Mouse (Mus musculus): ENCODE measurements around the gene Cldn8.

Gene Cldn8

DNA sequence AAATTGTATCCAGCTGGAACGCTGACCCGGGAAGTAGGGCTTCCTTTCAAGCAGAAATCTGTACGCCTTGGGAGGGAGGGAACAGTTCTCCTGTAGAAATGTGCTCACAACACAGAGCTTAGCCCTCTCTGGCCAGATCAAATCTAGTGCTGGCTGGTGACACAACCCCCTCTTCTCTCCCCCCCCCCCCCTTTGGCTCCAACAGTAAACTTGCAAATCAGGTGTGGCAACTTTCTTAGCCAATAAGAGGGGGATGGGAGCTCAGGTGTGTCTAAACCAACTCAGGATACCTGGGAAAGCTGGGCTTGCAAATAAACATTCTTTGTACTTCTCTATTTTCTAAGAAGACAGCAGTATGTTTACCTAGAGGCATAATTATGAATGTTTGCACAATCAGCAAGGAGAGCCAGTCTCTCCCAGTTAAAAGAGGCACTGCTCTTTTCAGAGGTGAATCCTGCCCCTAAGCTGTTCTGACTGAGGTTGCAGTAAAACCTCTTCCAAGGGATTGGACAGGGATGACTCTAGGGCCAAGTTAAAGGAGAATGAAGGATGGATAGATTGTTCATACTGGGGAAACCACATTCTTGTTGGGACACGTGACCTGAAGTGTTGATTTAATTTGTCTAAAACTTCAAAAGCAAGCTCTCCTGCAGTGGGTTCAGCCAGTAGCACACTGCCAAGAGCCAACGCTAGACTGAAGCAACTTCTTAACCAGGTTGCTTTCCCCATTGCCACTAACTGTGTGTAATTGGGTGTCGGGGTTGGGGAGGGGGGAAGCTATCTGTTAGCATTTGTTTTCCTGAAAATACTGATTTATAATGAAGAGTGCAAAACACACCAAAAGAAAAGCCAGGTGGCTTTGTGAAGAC is at the start of gene Cldn8:
TSS of gene Cldn8 (minus strand) at position 139 of the 869 bp plus-strand sequence.
- no peak for DNase-seq (ENCODE audit: low read depth, low spot score)

DNA sequence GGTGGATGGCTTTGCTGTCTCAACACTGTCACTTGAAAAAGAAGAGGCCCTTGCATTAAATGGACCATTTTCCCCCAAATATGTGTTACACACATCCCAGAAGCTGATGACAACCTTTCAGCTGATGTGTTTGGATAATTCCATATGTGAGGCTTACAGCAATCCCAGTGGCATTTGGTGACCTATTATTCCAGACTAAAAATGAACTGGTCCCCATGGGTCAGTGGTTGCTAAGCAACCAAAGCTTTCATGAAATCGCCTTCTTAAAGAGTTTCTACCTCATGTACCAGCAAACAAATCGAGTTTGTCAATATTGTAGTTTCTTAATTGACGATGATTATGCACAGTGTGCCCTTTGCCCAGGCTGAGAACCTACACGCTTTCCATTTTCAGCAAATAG is 49.7 kb upstream of the Cldn8 start:
- no peak for DNase-seq (ENCODE audit: low read depth, low spot score)

DNA sequence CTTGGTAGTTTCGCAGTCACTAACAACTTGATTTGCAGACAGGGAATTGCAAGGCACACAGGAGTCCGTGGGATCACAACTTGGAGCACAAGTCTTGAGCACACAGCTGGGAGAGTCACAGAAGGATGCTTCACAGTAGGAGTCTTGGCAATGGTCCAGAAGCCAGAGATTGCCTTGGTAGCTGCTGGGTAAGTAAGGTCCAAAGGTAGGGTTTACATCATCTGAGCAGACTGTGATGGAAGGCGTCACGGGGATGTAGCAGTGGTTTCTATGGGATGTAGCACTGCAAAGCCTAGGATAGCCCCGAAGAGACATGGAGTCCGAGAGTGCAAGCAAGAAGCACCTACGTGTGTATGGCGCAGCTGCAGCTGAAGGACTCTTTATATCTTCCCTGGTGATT is 48.9 kb upstream of the Cldn8 start, which contains the start of gene Krtap24-1:
TSS of gene Krtap24-1 (minus strand) at position 358 of the 400 bp plus-strand sequence.
- DNase-seq (ENCODE audit: low read depth, low spot score), result no peak

DNA sequence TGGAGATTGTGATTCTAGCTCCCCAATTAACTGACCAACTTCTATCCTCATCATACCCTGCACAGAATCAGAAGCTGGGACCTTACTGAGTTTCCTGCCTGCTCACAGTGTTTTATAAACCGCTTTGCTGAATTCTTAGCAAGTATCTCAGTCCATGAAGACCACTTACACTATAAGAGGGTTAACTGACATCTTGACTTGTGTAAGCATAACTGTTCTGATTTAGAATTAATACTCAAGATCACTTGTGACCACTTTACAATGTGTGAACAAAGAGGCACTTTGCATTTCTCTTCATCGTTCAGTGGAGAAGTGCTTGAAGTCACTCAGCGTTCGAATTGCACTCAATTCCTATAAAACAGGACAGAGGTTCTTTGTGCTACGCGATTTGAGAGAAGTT is 41.6 kb upstream of the Cldn8 start:
- DNase-seq (ENCODE audit: low read depth, low spot score), result no peak

DNA sequence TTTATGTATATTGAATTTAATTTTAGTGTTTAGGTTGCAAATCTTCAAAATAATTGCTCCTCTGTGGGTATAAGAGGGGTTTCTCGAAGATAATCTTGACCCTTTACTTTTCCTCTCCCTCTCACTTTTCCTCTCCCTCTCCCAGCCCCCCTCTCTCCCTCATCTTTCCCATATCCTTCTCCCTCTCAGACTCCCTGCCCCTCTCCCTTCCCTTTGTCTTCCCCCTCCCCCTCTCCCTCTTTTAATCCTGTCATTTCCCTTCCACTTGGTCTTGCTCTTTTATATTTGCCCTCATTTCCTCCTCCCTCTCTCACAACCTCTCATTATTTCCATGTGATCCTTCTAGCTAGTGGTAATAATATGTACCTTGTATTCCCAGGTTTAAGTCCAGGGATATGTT is 39.5 kb upstream of the Cldn8 start:
- DNase-seq (ENCODE audit: low read depth, low spot score), result no peak

DNA sequence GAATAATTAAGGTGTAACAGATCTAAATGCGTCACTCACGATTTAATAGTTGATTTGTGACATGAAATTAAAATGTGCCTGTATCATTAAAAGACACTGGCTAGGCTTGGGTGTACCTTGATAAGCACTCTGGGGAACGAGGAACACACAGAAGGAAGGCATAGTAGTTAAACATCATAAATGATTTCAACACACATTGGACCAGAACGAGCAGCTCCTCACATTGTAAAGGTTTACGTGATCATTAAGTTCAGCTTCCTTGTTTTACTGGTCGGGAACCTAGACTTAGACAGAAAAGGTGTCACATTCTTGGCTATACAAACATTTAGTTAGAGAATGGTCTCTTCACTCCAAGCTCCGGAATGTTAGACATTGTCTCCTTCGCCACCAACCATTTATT is 37.3 kb upstream of the Cldn8 start:
- DNase-seq (ENCODE audit: low read depth, low spot score), result no peak

DNA sequence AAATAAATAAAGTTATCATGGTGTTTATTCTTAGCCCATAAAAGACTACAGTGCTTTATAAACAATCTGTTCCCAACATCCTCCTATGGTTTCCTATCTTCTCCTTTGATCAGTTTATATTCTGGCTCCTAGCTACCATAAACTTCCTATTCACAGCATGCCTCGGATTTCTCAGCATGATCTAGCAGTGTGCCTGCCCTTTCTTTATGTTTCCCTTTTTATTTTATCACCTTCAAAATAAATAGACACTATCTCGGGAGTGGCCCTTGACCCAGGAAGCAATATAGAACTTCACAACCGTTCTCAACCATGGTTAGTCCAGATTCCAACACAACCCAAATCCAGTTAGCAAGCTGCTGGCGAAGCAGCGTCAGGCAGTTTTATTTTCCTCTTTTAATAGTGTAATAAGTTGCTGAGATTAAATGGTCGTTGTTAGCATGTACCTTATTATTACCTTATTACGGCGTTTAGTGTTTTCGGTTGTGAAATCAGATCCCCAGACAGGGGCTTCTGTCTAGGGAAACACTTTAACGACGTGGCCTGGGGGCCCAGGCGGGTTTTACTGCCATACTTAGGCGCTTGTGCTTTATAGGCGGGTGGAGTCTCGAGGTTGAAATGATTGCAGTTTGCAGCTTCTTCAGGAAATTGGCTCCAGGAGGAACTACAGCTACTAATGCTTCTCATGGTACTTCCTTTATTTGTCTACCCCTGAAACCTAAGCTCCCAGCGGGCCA is 36.7 kb upstream of the Cldn8 start:
- no peak for DNase-seq (ENCODE audit: low read depth, low spot score)

DNA sequence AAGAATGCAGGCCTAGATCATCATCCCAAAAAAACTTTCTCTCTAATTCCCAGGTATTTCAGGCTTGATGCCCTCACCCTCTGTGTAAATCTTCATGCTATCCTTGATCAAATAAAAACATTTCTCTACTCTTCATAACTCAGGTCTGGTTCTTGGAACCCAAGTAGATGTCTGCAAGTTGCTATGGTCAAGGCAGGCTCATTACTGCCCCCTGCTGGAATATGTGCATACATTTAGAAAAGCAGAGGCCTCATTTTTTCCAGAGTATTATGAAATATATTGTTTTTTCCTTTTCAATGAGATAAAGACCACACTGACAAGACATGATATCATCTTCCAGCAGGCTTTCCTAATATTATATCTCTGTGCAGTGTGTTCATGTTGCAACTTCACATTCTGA is 29.8 kb upstream of the Cldn8 start:
- no peak for DNase-seq (ENCODE audit: low read depth, low spot score)

DNA sequence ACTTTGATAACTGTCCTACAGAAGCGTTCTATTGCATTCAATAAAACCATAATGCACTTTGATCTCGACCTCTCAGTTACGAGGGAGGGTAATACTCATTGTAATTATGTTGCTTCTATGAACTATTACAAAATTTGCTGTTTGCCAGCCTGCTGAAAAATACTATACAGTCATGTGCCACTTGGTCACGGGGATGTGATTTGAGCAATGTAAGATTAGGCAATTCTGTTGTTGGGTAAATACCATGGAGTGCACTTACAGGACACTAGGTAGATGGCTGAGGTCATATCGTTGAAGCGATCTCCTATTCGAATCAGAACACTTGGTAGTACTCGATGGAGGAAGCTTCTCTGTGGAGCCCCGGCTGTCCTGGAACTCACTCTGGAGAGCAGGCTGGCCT is 20.4 kb upstream of the Cldn8 start:
- DNase-seq (ENCODE audit: low read depth, low spot score), result no peak

DNA sequence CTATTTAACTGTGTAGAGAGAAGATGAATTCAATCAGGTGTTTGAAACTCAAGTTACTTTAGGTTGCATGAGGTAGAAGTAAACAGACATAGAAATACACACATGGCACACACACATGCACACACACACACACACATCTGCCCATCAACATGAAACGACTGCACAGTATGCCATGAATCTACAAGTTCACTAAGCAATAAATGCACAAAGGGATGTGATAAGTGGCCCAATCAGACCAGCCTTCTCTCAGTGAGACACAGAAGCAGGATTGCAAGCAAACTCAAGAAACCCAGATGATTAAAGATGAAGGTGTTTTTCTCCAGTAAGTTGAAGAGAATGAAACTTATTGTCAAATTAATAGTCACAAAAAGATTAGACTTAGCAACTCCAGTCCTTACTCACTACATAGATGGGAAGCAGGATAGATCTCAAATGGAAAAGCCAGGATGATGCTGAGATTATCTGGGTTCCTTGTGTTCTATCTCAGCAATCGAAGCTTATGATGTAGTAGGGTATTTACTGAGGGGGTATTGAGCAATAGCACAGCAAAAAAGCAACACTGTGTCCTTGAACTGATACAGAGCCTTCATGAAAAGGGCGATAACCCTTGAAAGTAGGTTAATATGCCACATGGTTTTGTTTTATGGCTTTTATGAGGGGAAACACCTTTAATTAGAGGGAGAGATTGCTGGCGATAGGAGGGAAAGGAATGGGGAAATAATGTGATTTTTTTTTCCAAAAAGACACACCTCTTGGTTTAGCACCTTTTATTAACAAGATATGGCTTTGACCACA is 13.1 kb upstream of the Cldn8 start:
- no peak for DNase-seq (ENCODE audit: low read depth, low spot score)

DNA sequence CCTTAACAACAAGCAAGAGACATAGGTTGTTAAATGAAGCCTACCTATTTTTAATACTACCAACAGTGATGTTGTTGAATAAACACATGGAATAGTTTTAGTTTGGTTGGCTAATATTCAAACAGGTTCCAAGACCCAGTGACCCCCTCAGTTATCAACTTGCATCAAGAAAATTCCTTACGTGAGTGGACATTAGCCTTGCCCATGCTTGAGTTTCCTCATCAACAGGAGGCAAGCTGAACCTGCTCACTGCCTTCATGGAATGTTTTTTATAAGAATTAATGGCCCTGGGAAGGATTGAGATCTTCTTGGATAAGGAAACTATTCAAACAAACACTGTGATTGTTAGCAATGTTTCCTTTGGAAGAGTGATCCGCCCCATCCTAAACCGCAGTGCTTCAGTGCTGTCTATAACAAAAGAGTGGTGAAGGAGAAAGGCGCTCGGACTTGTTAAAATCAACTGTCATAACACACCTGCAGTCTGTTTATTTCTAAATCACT is 10.0 kb upstream of the Cldn8 start:
- DNase-seq (ENCODE audit: low read depth, low spot score), result no peak

DNA sequence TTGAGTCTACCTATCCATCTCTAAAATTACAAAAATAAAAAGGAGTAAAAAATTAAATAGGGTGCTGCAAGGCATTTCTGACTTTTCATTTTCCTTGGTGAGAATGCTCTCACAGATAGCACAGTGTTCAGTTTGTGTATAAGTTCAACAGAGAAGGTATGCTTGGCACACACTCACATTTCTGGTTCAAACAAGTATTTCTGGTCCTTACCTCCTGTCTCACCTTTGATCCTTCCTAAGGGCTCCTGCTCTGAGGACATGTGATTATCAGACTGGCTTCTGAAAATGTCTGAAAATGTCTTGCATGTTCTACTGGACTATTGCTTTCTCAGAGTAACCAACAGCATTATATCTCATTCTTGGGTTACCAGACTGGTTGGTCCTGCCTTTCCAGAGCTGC is 7.2 kb upstream of the Cldn8 start:
- no peak for DNase-seq (ENCODE audit: low read depth, low spot score)

DNA sequence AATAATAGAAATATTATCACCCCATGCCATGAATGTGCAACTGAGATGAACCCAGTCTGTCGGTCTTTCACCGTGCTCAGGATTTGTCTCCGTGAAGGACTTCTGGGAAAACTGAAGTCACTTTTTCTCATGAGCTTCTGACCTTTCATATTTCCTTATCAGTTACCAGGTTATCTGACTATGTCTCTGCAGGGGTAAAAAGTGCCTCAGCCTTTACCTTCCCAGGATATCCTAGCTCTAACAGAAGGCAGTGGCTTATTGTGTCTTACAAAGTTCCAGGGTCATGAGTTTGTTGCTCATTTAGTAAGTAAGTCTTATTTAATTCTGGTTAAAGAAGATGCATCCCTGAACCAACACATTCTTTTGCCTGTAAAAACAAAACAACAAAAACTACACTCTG is 6.7 kb upstream of the Cldn8 start:
- no peak for DNase-seq (ENCODE audit: low read depth, low spot score)

DNA sequence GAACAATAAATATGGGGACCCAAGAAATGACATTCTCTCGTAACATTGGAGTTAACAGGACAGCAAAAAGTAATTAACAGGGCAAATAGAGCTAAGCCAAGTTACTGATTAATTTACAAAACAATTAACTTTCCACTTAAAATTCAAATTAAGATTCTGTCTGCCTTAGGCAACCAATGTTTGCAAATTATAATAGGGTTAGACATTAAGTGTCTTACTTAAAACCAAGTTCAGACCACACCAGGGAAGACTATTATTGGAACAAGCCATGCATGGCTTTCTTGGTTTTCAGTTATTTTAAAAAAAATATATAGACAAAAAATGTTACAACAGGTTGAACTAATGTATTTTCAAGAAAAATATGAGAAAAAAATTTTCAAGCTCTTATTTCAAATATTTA is 6.1 kb upstream of the Cldn8 start:
- no peak for DNase-seq (ENCODE audit: low read depth, low spot score)

DNA sequence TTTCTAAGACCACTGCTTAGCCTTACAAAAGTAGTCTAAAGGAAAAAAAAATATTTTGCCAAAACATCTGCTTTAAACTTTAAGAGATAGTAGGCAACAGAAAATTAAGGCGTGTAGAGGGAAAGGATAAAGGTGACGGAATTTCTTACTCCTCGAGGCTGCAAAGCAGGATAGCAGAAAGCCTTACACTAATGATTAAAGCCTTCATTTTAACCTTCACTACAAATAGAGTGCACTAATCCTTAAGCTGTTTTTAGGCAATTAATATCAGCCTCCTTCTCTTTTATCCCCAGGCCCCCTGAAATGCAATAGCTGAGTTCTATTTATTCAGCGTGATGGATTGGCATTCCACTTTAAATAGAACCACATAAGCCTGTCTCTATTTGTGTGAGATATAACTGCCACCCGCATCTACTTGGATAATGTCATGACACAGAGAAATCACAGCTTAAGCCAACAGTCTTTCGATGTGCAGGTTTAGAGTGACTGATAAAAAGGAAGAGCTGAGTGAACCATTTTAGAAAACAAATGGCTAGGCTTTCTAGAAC is 1.3 kb downstream of the Cldn8 start:
- no peak for DNase-seq (ENCODE audit: low read depth, low spot score)

DNA sequence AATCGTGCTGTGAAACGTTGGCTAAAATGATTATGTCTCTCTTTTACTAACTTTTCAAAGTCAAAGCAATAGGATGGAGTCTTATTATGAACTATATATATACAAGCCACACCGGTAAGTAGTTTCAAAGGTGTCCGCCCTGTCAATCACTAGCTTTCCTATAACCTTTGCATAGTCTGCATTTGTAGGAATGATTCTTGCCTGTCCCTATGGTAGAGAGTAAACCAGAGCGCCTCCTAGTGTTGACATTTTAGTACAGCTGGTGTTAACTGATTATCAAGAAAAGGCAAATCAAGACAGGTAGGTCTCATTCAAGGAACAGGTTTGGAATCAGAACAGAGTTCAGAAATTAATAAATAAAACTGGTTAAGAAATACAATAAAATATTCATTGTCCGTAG is 20.5 kb downstream of the Cldn8 start:
- DNase-seq (ENCODE audit: low read depth, low spot score), result no peak

DNA sequence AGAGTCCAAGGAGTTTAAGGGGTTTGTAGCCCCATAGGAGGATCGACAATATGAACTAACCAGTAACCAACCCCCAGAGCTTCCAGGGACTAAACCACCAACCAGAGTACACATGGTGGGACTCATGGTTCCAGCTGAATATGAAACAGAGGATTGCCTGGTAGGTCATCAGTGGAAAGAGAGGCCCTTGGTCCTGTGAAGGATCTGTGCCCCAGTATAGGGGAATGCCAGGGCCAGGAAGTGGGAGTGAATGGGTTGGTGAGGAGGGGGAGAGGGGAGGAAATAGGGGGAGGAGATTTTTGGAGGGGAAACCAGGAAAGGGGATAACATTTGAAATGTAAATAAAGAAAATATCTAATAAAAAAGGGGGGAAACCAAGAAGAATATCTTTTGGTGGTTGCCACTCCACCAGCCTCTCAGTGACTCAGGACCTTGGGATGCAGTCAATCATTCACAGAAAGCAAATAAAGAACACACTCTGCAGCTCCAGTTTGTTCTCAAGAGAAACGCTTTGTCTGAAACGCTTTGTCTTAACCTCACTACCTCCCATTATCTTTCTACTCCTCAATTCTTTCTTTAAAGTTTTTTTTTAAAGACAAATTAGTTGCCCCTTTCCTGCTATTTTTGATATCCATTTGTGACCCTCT is 23.0 kb downstream of the Cldn8 start:
- no peak for DNase-seq (ENCODE audit: low read depth, low spot score)

DNA sequence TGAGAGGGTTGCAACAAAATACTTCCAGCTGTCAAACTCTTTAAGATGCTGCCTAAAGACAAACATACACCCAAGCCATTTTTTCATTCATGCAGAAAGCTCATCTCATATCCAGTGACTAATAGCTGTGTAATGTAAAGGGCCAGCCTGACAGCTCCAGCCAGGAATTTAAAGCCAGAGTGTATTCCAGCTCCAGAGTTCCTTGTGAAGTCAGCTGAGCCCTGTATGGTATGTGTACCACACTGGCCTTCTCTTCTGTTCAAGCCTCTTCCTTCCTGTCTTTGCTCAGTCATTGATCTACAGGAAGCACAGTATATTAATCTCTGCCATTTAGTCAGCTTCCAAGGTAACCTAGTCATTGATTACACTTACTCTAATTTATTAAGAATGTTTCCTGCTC is 51.6 kb downstream of the Cldn8 start:
- no peak for DNase-seq (ENCODE audit: low read depth, low spot score)
